Mouse (Mus musculus): Measurements from ENCODE around the gene Nrxn3.

- no peak for TF ChIP-seq CTCF (IDR thresholded peaks at IDR 0.05; ENCODE audit: low read depth)
- TF ChIP-seq EP300 (IDR thresholded peaks at IDR 0.05; ENCODE audit: low read depth), result no peak
These were observed 349.8 kb downstream of the Nrxn3 start for GRCm38 (mm10) chr12:89072436-89072835.

Measured in liver, postnatal 0 days (tissue).